Mouse (Mus musculus) v-Abl transformed pro-B cells (cell line): ENCODE results near the gene Exoc3l.

ENCODE experiments used
- in situ Hi-C, 2 experiments: fragments of 400-800 bp; cut with MboI; formaldehyde crosslinking; loops; one replicate each; pipeline ENCODE4 v1.15.1; 2025; ENCODE audit not compliant: unreplicated experiment in 2 of 2

Exoc3l gene

GRCm38 (mm10) chr8:105317941-105318340, 22.0 kb upstream of the Exoc3l start:
- in situ Hi-C loops = no loop called here

- in situ Hi-C loops = no loop called here
Observed at GRCm38 (mm10) chr8:105315073-105315769, 19.3 kb upstream of the Exoc3l start.

- in situ Hi-C loops = no loop called here
Observed at GRCm38 (mm10) chr8:105313622-105314402, 17.9 kb upstream of the Exoc3l start.

GRCm38 (mm10) chr8:105312891-105313481, 17.1 kb upstream of the Exoc3l start:
- in situ Hi-C loops = no loop called here

- in situ Hi-C loops = no loop called here
Observed at GRCm38 (mm10) chr8:105311718-105312117, 15.8 kb upstream of the Exoc3l start.

- in situ Hi-C loops = no loop called here
Observed at GRCm38 (mm10) chr8:105310118-105310517, 14.2 kb upstream of the Exoc3l start.

- in situ Hi-C loops = no loop called here
Observed at GRCm38 (mm10) chr8:105309142-105309847, 13.4 kb upstream of the Exoc3l start.

- in situ Hi-C loops = no loop called here
Observed at GRCm38 (mm10) chr8:105308428-105308827, 12.5 kb upstream of the Exoc3l start.

- in situ Hi-C loops = no loop called here
Observed at GRCm38 (mm10) chr8:105307670-105308069, 11.8 kb upstream of the Exoc3l start.

GRCm38 (mm10) chr8:105306146-105306691, 10.3 kb upstream of the Exoc3l start:
- in situ Hi-C loops = no loop called here

GRCm38 (mm10) chr8:105305211-105306145, 9.6 kb upstream of the Exoc3l start, which contains the start of gene Elmo3:
Gene Elmo3, plus strand, starts transcription at chr8:105305601.
- in situ Hi-C loops = no loop called here

- in situ Hi-C loops = no loop called here
Observed at GRCm38 (mm10) chr8:105304325-105305210, 8.7 kb upstream of the Exoc3l start.

- in situ Hi-C loops = no loop called here
Observed at GRCm38 (mm10) chr8:105303874-105304273, 8.0 kb upstream of the Exoc3l start.

- in situ Hi-C loops = no loop called here
Observed at GRCm38 (mm10) chr8:105303396-105303795, 7.5 kb upstream of the Exoc3l start.

GRCm38 (mm10) chr8:105299962-105300361, 4.1 kb upstream of the Exoc3l start:
- in situ Hi-C loops = no loop called here

GRCm38 (mm10) chr8:105298351-105299252, 2.7 kb upstream of the Exoc3l start:
- in situ Hi-C loops = no loop called here

- in situ Hi-C loops = no loop called here
Observed at GRCm38 (mm10) chr8:105297511-105298192, 1.8 kb upstream of the Exoc3l start, which contains the start of gene E2f4. Gene E2f4, plus strand, starts transcription at chr8:105297663.
